Mouse (Mus musculus): ENCODE measurements around the gene Asap3.

The Asap3 gene

DNA sequence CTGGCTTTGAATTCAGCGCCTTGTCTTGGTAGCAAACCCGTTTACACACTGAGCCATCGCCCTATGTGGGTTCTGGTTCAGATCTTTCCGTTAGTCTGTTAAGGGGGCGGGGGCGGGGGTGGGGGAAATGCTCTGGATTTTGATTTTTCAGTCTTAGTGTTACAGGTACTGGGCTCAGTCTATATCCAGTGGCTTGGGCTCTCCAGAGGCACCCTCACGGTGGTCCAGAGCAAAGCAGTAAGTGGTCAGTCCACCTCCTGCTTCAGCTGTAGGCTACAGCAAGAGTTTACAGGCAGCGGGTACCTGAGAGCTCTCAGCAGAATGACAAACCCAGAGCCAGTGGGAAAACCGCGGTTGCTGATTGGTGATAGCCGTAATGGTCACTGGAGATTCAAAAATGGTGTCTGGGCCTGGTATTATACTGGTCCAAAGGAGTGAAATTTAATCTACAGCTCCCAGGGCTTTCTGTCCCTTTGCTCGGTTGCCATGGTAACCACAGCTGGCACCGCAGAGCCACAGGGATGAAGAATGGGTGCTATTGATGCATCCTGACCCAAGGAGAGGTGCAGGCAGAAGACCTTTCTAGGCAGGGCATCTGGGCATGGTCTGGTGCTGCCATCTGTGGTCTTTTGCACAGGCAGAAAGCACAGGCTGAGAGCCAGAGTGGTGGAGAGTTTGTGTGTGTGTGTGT lies 17.5 kb downstream of the Asap3 start:
- DNase-seq (ENCODE audit: low spot score): no peak

DNA sequence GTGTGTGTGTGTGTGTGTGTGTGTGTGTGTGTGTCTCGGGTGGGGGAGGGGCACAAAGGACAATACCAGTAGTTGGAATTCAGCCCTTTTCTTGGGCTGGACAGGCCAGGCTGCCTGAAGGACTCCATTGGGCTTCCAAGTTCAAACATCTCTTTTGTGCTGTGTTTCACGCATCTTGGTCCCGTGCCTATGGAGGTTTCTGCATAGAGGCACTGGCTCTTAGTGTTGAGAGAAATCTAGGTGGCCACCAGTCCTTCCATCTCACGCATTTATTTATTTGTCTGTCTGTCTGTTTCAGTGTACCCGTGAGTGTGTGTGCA lies 18.0 kb downstream of the Asap3 start:
- DNase-seq (ENCODE audit: low spot score): no peak

DNA sequence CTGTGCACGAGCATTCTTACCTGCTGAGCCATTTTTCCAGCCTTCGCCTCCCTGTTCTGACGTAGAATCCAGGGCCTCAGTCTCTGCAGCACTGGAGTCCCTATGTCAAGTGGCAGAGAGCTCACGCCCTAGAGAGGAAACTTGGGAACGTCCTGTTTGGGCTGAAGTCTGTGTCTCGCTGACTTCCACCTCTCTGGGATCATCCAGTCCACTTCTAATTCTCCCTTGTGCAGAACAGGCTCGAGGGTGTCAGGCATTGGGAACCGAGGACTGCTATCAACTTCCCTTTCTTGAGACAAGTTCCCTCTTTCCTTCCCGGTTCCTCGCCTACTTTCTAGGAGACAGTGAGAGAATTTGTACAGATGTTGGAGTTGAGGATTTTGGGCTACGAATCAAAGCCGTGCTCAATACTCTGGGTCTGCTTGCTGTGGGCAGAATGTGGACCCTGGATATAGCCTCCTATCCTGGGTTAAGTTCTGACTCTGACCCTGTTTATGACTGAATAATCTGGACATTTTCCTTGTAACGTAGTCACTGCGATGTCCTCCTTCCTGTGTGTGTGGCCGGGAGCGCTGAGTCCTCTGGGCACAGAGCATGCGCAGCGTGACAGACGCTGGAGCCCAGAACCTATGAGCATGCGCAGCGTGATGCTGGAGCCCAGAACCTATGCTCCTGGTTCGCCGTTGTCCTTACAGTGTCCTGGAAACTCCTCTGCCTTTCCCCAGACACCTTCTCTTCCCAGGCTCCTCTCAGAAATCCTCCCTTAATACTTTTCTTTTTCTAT lies 18.7 kb downstream of the Asap3 start:
- DNase-seq (ENCODE audit: low spot score): no peak

DNA sequence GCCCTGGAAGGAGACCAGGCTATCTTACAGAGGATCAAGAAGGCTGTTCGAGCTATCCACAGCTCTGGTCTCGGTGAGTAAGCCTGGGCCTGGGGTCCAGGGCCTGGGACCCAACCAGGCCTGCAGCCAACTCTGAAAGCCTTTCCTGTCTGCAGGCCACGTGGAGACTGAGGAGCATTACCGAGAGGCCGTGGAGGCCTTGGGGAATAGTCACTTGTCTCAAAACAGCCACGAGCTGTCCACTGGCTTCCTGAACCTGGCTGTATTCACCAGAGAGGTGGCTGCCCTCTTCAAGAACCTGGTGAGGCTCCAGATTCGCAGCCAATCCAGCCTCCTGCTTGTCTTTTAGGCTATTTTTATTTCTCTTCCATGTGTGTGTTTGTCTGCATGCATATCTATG lies 21.2 kb downstream of the Asap3 start:
- DNase-seq (ENCODE audit: low spot score): no peak

DNA sequence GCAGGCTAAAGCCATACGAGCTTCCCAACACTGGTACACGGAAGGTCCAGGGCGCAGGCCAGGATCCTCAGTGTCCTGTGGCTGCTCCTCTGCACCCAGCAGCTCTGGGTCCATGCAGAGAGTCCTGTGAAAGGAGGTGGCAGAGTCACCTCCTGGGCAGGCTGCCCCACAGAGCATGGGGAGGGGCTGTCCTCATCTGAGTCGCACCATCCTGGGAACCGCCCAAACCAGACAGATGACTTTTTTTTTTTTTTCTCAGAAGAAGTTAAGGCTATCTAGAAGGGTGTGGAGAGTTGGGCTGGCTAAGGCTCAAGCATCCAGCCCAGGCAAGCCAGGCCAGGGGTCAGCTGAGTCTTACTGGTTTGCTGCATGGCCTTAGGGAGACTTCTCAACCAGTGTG lies 22.5 kb downstream of the Asap3 start:
- no peak for DNase-seq (ENCODE audit: low spot score)

DNA sequence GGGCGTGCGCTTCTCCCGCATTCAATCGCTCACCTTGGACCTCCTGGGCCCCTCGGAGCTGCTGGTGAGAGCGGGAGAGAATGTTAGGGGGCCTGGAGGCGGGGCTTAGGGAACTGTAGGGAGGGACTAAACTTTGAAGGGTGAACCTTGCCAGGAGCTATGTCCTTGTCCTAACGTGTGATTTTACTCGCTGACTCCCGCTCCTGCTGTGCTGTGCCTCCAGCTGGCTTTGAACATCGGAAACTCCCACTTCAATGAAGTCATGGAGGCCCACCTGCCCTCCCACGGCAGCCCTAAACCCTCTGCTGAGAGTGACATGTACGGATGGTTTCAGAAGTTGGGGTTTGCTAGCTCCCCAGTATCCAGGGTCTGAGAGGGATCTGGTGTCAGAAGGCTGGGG lies 32.5 kb downstream of the Asap3 start:
- no peak for DNase-seq (ENCODE audit: low spot score)

DNA sequence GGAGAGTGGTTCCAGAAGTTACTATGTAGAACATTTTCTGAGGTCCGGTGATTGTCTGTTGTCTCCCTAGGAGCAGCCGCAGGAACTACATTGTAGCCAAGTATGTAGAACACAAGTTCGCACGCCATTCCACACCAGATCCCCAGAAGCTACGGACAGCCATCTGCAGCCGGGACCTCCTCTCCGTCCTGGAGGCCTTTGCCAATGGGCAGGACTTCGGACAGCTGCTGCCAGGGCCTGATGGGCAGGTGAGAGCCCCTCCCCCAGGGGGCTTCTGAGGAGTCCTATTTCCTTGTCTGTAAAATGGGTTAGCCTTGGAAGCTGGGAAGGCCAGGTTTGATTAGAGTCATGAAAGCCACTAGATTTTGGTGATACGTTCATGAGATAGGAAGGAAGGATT lies 32.9 kb downstream of the Asap3 start:
- no peak for DNase-seq (ENCODE audit: low spot score)

DNA sequence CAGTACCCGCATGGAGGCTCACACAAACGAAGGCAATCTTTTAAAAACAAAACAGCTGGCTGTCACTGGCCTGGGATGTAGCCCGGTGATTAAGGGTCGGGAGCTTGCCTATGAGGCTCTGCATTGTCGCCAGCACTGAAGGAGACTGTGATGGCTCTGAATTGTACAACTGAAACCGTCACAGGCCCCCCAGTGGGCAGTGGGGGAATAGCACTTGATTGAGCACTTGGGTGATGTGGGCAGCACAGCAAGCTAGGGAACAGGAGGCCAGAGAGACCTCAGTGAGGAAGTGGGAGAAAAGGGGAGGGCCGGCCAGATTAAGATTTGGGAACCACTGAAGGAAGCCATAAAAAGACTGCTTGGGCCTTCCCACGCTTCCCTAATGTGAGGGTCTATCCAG lies 33.5 kb downstream of the Asap3 start:
- peak; percentile 45 for DNase-seq (ENCODE audit: low spot score)

DNA sequence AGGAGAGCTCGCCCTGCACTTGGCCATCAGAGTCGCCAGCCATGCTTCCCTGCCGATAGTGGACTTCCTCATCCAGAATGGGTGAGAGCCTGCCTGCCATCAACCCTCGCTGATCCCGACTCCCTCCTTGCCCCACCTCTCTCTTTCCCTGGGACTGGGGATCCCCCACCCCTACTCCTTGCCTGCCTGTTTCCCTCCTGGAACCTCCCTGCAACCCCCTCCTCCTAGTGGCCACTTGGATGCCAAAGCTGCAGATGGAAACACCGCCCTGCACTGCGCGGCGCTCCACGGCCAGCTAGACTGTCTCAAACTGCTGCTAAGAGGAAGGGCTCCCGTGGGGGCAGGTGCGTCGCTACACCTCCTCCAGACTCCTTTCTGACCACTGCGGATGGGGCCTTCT lies 34.0 kb downstream of the Asap3 start:
- DNase-seq (ENCODE audit: low spot score): no peak

DNA sequence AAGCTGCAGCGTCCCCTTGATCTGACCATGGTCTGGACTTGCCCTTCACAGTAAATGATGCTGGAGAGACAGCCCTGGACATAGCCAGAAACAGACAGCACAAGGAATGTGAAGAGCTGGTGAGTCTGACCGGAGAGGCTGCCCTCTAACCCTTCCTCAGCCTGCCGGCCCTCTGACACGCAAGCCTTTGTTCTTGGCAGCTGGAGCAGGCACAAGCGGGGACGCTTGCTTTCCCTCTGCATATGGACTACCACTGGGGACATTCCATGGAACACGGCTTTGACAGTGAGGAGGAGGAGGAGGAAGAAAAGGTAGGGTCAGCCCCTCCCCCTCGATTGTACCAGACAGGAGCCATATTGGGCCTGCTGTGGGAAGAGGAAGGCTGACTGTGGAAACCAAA lies 34.8 kb downstream of the Asap3 start:
- no peak for DNase-seq (ENCODE audit: low spot score)

DNA sequence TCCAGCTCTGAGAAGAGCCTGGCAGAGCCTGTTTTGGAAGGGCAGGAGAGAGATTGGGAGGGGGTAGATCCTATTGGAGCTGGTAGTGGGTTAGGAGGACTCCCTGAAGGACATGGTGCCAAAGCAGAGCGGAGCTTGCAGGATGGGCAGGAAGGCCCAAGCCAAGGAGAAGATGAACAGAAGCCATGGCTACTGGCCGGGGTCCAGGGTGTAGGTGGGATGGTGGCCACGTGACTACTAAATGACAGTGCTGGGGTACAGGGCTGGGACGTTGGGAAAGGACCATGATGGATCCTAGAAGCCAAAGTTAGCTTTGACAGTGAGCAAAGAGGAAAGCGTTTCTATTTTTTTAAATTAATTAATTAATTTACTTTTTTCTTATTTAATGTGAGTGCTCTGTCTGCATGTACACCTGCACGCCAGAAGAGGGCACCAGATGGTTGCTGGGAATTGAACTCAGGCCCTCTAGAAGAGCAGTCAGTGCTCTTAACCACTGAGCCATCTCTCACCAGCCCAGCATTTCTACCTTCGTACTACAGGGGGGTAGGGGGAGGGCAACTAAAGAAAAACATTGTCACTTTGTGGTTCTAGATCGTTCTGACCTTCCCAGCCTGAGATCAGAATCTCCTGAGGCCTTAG lies 36.0 kb downstream of the Asap3 start:
- no peak for DNase-seq (ENCODE audit: low spot score)

DNA sequence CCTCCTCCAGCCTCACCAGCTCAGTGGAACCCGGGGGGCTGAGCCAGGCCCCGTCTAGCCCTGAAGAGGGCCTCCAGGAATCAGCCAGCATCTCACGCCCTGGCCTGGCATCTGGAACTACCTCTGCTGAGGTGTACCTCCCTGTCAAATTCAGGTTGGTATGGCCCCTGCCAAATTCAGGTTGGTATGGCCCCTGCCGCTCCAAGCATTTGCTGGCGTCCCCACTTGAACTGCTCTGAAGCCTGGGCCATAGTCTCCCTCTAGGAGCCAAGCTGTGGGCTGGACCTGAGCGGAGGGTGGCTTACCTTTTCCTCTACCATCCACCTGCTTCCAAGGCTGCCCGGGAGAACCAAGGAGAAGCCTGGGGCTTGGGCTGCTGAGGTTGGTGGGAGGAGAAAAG lies 36.6 kb downstream of the Asap3 start:
- DNase-seq (ENCODE audit: low spot score): no peak

DNA sequence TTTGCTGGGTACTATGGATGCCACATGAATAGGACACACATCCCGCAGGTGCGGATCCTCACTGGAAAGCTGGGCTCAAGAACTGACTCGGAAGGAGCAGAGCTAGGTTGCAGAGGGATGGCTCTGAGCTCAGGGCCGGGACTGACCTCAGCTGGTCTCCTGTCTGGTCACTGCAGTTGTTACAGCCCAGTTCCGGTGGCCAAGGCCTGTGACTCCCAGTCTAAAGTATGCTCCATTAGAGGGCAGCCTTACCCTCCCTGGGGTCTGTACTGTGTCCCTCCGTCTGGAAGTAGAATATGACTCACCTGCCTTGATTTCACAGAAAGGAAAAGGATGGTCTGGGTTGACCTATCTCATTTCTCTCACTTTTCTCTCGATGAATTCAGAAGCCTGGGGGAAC lies 38.0 kb downstream of the Asap3 start:
- DNase-seq (ENCODE audit: low spot score): no peak

DNA sequence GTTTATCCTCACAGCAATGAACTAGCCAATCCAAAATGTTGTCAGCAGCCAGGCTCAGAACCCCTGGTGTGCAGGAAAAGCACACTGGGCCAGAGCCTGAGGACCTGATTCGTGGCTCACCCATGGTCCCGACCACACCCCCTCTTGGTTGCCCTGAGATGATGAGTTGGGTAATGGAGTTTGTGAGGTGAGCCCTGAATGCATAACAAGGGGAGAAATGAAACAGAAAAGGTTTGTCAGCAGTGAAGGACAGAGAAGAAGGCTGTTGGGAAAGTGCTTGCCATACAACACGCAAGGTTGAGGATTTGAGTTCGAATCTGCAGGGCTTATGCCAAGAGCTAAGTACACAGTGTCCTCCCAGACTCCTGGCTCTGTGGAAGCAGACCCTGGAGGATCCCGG lies 39.5 kb downstream of the Asap3 start:
- no peak for DNase-seq (ENCODE audit: low spot score)

DNA sequence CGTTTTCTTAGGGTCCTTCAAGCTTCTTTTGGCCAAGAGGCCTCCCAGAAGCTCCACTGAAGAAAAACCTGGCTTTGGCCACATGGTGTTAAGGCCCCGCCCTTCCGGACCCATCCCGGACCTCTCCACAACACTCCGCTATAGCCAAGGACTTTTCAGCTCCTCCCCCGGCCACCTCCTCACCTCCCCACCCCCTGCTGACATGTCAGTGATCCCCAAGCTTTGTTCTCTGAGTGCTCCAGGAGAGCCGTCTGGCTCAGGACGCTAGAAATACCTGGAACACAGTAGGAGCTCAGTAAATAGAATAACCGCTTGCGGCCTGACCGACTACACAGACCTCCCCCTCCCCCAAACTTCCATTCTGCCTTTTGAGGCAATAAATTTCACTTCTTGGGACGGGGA lies 40.4 kb downstream of the Asap3 start:
- no peak for DNase-seq (ENCODE audit: low spot score)

DNA sequence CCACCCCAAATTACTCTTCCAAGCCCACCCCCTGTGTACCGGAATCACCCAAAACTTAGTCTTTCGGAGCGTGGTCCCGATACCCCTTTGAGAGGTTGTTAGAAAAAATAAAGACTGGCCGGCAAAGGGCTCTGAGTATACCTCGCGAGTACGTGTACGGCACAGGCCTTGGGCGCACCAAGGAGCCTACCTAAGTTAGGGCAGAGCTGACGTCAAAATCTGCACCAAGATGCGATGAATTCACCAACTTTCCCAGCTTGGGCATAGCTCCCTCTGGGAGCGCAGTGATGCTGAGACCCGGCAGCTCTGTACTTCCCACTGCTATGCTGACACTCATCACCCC lies 41.2 kb downstream of the Asap3 start:
- no peak for DNase-seq (ENCODE audit: low spot score)

DNA sequence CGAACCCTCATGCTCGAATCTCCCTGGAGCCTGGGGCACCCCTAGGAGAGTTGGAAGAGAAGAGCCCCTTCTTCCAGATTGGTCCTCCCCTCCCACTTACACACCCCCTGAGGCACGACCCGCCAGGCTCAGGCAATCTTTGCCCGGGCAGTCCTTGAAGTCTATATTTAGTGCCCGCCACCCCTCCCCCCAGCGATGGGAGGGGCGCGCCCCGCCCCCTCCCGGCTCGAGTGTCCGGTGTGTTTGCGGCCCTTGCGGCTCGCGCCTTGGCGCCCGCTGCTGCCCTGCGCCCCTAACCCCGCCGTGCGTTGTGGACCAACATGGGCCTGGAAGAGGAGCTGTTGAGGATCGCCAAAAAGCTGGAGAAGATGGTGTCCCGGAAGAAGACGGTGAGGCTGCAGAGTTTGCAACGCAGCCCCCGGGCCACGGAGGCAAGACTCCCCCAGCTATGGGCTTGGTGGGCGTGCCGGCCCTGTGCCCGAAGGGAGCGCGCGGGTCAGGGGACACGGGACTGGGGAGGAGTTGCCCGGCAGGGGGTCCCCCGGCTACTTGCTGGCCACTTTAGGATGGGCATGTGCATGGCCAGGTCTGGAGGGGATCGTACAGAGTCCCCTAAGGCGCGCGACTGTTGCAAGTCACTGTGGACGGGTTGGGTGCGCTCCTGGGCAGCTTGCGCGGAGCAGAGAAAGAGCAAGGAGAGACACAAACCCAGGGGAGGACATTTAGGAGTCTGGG lies 41.7 kb downstream of the Asap3 start, which contains the start of gene Tcea3:
Tcea3 (plus strand) TSS at position 1 of the 735 bp plus-strand sequence.
- DNase-seq (ENCODE audit: low spot score): no peak

DNA sequence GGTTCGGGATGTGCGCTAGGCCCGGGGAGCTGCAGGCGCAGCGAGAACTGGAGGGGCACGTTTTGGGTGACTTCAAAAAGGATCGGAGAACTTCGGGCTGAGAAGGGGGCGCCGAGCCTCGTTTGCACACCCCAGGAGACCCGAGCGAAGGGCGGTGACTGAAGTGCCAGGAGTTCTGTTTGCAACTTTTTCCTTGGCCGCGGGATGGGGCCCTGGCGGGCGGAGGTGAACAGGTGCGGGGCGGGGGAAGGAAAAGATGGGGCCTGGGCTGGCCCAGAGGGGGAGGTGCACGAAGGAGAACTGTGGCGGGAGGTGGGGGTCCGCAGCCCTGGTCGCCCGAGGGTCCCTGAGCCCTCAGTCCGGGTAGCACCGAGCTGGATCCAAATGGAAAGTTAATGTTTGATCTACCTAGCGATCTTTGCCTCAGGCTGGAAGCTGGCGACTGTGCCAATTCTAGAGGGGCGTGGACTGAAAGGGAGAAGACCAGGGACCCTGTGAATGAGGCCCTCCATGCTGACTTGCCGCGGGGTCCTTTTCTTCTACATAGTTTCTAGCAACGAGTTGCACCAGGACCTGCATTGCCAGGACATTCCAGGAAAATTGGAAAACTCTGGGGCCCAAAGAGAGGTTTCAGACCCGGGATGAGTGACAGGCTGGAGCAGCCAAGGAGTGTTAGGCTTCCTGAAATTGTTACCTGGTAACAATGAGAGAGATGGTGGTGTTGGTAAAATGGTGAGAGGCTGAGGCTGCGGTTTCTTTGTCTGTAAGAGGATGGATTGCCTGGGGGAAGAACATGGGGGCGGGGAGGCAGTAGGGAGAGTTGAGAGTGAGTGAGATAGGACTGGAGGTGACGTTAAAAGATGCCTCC lies 42.5 kb downstream of the Asap3 start:
- no peak for DNase-seq (ENCODE audit: low spot score)

DNA sequence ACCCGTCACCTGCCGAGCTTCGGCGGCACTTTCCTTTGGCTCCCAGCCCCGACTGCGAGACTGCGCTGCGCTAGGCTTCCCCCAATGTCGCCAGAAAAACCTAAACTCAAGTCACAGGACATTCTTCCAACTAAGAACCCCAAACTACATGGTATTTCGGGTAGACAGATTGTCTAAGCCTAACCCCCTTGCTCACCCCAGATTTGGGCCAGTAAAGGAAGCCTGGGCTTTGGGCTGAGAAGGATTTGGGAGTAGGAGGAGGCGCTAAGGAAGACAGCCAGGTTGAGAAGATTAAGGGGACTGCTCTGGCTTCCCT lies 43.1 kb downstream of the Asap3 start:
- DNase-seq (ENCODE audit: low spot score): no peak

DNA sequence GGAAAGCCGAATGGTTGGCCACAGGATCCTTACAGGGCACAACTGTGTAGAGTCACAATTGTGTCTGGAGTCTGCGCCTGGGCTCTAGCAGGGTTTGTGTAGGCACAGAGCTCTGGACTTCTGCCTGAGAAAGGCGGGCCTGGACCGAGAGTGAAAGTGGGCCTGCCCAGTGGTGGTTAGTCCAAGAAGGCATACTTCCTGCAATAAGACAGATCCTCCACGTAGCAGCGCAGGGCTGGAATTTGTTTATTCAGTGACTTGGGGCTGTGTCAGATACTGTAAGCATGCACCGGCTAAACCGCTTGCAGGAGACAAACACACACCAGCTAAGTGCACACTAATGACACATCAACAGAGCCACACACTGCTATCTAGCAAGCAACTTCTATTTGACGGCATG lies 43.6 kb downstream of the Asap3 start:
- DNase-seq (ENCODE audit: low spot score): no peak

DNA sequence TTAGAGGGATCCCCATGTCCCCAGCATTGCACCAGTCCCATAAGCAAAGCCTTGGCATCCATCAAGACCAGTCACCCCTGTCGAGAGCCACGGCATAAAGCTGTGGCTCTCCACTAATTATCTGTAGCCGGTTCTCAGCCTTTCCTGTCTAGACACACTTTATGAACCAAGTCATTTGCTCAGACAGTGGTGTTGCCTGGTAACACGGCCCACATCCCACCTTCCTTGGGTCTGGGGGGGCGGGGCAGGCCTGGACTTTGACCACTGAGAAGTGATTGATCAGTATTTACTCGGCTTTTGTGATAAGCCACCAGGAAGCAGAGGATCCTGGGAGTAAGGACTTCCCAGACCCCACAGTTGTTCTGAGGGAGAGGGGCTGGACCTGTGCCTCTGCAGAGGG lies 49.8 kb downstream of the Asap3 start:
- no peak for DNase-seq (ENCODE audit: low spot score)

DNA sequence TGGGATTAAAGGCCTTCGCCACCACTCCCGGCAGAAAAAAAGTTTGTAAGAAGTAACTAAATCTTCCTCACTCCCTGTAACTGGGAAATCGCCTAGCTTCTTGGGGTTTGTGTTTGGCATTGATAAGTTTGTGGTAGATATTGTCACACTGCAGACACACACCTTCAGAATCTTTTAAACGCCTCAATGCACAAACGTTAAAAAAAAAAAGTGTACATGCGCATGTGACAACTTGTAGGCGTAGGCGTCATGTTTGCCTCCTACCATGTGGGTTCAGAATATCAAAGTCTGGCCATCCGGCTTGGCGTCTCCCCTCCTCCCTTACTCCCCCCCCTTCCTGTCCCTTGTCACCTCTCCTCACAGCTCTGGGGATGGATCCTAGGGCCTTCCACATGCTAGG lies 50.5 kb downstream of the Asap3 start:
- no peak for DNase-seq (ENCODE audit: low spot score)

Data from spleen, adult 12 weeks (tissue).